Mouse (Mus musculus) kidney, embryonic 15.5 days (tissue): Measurements from ENCODE around the gene Ccdc47. TPM values are rescaled to one million over a fixed set of nuclear protein-coding genes. Genes with fewer than 3 reads are reported as not detected.
A peak's percentile ranks its signal among the peaks of the same experiment; 100 is the strongest.

Source experiments
- ATAC-seq: fragments of 200-750 bp; cut with Nextera tagmentation; replicated peaks from 2 replicates; pipeline ENCODE4 v1.8.0; 2017; ENCODE audit warnings: moderate TSS enrichment; ENCODE audit not compliant: low FRiP score
- H3K27ac ChIP-seq: fragments of 300-500 bp; sonication (generic); 2 replicates; pipeline ENCODE4 v1.5.1; 2015; ENCODE audit warnings: mild to moderate bottlenecking, inconsistent platforms
- H3K27me3 ChIP-seq: fragments of 300-500 bp; sonication (generic); 2 replicates; pipeline ENCODE4 v1.6.1; 2015; ENCODE audit warnings: inconsistent platforms
- H3K36me3 ChIP-seq: fragments of 300-500 bp; sonication (generic); 2 replicates; pipeline ENCODE4 v1.6.1; 2015; ENCODE audit warnings: inconsistent platforms
- H3K4me1 ChIP-seq: fragments of 300-500 bp; sonication (generic); 2 replicates; pipeline ENCODE4 v1.6.1; 2015; ENCODE audit warnings: inconsistent platforms
- H3K4me2 ChIP-seq: fragments of 300-500 bp; sonication (generic); 2 replicates; pipeline ENCODE4 v1.6.1; 2015; ENCODE audit warnings: moderate library complexity, mild to moderate bottlenecking, inconsistent platforms
- H3K4me3 ChIP-seq: fragments of 300-500 bp; sonication (generic); replicated peaks from 2 replicates; pipeline ENCODE4 v1.5.1; 2015; ENCODE audit warnings: mild to moderate bottlenecking, inconsistent platforms
- H3K9ac ChIP-seq: fragments of 300-500 bp; sonication (generic); 2 replicates; pipeline ENCODE4 v1.6.1; 2015; ENCODE audit warnings: mild to moderate bottlenecking, inconsistent platforms
- H3K9me3 ChIP-seq: fragments of 300-500 bp; sonication (generic); replicated peaks from 2 replicates; pipeline ENCODE4 v1.6.1; 2016; ENCODE audit warnings: inconsistent platforms
- WGBS: fragments of 180-500 bp; shearing (Covaris S2); methylation state at CpG from one replicate; pipeline ENCODE4 v1.1.7; 2015; ENCODE audit warnings: mixed read lengths; 5-methylcytosine and 5-hydroxymethylcytosine counted together
- polyA plus RNA-seq: library from polyadenylated mRNA; unstranded; fragments of >200 nt; fragmentation: Nextera tagmentation; extraction: Ambion mirVana; gene quantifications from 2 replicates; pipeline ENCODE4 v1.2.1, GENCODE M21; 2015

Ccdc47 gene
- polyA plus RNA-seq, 1 experiment from 2014 or later: 85.4 TPM

DNA sequence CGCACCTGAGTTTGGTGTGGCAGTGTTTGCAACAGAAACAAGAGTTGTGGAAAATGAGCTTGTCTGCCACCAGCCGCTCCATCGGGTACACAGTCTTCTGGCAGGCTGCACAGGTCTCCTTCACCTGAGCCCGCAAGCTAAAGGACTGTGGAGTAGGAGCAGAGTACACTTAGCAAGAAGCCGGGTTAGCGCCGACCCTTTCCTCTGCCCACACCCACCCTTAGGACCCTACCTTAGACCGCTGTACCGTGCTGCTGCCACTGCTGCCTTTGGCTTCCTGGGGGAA, 57.3 kb downstream of the Ccdc47 start:
- Histone ChIP-seq H3K27ac (peak overlapping the region; percentile 96), H3K9ac (peak overlapping the region; percentile 91), H3K36me3 (peaks cover 48% of the 10 kb centered on the region), H3K4me3 (peak overlapping the region; percentile 94), H3K4me1 (peaks cover 36% of the 10 kb centered on the region), H3K4me2 (peak overlapping the region; percentile 91), H3K27me3 (no peaks in the 10 kb centered on the region), H3K9me3 (no peaks in the 10 kb centered on the region)
- WGBS: 34% methylated on average over 9 of the region's 9 CpGs
- peak; percentile 14 for ATAC-seq

DNA sequence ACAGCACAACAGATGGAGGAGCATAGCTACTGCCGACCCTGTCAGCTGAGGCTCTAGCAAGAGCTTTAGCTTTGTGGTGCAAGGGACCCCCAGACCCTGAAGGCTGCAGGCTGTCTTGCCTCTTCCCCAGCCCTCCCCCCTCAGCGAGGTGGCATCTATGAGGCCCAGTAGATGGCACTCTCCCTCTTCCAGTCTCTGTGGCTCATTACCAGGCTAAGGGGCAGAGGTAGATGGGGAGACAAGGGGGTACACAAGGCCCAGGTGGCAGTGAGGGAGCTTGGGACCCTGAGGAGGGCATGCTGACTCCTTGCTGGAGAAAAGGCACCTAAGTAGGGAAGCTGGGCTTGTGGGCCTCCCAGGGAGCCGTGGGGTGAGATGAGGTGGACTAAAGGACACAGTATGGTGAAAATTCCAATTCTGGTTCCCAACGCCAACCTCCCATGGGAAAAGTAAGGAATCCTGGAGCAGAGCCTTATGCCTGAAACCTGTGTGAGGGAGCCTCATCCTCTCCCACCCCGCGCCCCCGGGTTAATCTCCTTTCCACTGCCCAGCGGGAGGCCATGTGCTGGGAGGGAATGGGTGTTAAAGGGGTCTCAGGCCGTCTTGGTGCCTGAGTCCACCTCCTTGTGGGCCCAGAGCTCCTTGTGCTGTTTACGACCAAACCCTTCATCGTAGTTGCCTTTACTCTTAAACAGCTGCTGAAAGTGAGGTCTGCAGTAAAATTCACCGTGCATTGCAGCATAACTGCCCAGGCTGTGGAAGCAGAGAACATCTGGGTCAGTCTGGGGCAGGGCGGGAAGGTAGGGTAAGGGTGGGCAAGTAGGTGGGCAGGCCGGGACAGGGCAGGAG, 57.8 kb downstream of the Ccdc47 start:
- 54% methylated on average over 14 of the region's 14 CpGs for WGBS
- no peaks in the 10 kb centered on the region for H3K9me3 ChIP-seq
- H3K27me3 ChIP-seq: no peaks in the 10 kb centered on the region
- peaks cover 49% of the 10 kb centered on the region for H3K36me3 ChIP-seq
- peaks cover 36% of the 10 kb centered on the region for H3K4me1 ChIP-seq
- H3K4me2 ChIP-seq: peak overlapping the region; percentile 91
- H3K4me3 ChIP-seq: peak overlapping the region; percentile 94
- H3K9ac ChIP-seq: peak overlapping the region; percentile 91
- ATAC-seq: no peak
- H3K27ac ChIP-seq: peak overlapping the region; percentile 96

DNA sequence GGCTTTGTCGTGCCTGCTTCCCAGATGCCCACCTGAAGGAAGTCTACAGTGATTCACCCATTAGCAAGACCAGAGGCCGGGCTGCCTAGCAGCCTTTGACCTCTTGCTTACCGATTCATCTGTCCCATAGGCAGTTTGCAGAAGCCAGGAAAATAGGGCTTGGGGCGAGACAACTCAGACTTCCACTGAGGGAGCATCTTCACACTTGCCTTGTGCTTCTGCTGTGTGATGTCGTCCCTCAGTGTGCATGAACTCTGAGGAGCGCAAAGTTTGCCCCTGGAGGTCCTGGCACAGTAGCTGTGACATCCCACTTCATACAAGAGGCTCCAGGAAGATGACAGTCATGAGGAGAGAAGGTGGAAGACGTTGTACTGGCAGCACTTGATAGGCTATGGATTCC, 59.0 kb downstream of the Ccdc47 start:
- no peak for ATAC-seq
- no peaks in the 10 kb centered on the region for H3K27me3 ChIP-seq
- no peaks in the 10 kb centered on the region for H3K9me3 ChIP-seq
- H3K27ac ChIP-seq: no peak overlapping the region
- WGBS: 84% methylated on average over 7 of the region's 7 CpGs
- no peak overlapping the region for H3K9ac ChIP-seq
- H3K4me1 ChIP-seq: peaks cover 36% of the 10 kb centered on the region
- peaks cover 60% of the 10 kb centered on the region for H3K36me3 ChIP-seq
- no peak overlapping the region for H3K4me3 ChIP-seq
- H3K4me2 ChIP-seq: no peak overlapping the region

DNA sequence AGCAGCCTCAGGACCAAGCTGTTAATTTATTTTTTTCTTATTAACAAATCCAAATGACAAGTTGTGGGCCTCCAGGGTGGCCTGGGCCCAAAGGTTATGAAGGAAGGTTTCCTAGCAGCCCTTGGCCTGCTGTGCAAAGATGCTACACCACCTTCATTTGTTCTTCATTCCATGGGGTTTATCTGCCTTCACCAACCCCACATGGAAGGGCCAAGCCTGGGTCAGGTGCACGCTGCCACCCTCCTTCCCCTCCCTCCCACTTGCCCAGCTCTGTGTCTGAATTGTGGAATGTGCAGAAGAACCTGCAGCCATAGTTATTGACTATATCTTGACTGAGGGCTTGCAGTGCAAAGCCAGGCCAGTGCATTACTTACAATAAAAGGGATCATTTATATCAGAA, 59.9 kb downstream of the Ccdc47 start:
- H3K9me3 ChIP-seq: no peaks in the 10 kb centered on the region
- no peak for ATAC-seq
- peaks cover 31% of the 10 kb centered on the region for H3K4me1 ChIP-seq
- no peak overlapping the region for H3K9ac ChIP-seq
- peaks cover 69% of the 10 kb centered on the region for H3K36me3 ChIP-seq
- H3K27me3 ChIP-seq: no peaks in the 10 kb centered on the region
- H3K27ac ChIP-seq: no peak overlapping the region
- H3K4me2 ChIP-seq: no peak overlapping the region
- H3K4me3 ChIP-seq: no peak overlapping the region
- 79% methylated on average over 1 of the region's 1 CpGs for WGBS

DNA sequence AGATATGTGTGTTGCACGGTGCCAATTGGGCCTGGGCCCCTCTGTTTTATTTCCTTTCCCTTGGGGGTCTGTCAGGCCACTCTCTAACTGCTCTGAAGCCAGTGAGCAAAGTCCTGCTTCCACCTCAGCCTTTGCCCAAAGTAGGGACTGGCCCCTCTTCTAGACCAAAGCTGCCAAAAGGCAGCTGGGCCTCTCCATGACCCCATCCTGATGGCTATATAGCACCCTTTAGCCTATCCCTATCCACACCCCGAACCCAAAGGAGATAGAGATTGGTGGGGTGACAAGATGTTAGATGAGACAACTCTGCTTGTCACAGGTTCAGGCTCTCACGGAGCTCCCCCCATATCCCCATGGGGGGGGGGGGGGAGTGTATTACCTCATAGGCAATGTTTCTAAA, 60.4 kb downstream of the Ccdc47 start:
- 55% methylated on average over 3 of the region's 3 CpGs for WGBS
- H3K4me2 ChIP-seq: no peak overlapping the region
- peaks cover 74% of the 10 kb centered on the region for H3K36me3 ChIP-seq
- H3K9me3 ChIP-seq: no peaks in the 10 kb centered on the region
- no peak overlapping the region for H3K27ac ChIP-seq
- no peak for ATAC-seq
- no peak overlapping the region for H3K4me3 ChIP-seq
- no peak overlapping the region for H3K9ac ChIP-seq
- H3K4me1 ChIP-seq: peaks cover 26% of the 10 kb centered on the region
- no peaks in the 10 kb centered on the region for H3K27me3 ChIP-seq

DNA sequence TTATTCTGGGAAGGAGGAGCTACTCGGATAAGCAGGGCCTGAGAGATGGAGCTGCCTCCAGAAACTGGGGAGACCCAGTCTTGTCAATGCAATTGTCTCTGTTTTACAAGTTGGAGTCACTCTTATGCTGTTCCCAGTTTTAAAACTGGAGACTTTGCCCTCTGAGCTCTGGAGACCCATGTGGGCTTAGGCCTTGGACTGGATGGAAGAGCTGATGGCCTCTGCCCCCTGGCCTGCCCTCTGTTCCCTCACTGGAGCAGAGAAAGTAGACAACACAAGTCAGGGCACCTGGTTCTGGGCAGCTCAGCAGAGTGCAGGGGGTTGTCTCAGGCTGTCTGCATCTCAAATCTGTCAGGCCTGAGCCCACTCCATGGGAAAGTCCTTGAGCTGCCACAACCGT, 61.4 kb downstream of the Ccdc47 start:
- Histone ChIP-seq H3K4me2 (no peak overlapping the region), H3K36me3 (peaks cover 84% of the 10 kb centered on the region)

DNA sequence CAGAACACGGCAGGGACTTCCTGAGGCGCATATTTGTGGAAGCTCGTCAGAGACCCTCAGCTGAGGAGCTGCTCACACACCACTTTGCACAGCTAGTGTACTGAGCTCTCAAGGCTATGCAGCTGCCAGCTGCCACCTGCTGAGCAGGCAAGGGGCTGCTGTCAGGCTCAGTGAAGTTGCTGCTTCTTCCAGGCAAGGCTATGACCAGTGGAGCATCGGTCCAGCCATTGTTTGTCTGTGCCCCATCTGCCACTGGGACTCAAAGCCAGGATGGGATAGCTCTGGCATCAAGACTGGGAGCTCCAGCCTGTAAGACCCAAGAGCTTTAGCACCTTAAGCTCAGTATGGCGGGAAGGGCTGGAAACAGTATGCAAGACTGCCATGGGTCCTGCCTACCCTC, 62.1 kb downstream of the Ccdc47 start:
- Histone ChIP-seq H3K4me1 (peaks cover 18% of the 10 kb centered on the region), H3K27me3 (no peaks in the 10 kb centered on the region), H3K27ac (no peak overlapping the region), H3K36me3 (peaks cover 90% of the 10 kb centered on the region), H3K4me3 (no peak overlapping the region), H3K9me3 (no peaks in the 10 kb centered on the region), H3K9ac (no peak overlapping the region), H3K4me2 (no peak overlapping the region)
- ATAC-seq: no peak
- 78% methylated on average over 5 of the region's 5 CpGs for WGBS

More for the DNA sequence above, 61.4 kb downstream of the Ccdc47 start:
- Histone ChIP-seq H3K9ac (no peak overlapping the region), H3K27ac (no peak overlapping the region), H3K9me3 (no peaks in the 10 kb centered on the region), H3K4me1 (peaks cover 23% of the 10 kb centered on the region), H3K4me3 (no peak overlapping the region), H3K27me3 (no peaks in the 10 kb centered on the region)
- ATAC-seq: no peak
- WGBS: 61% methylated on average over 2 of the region's 2 CpGs

DNA sequence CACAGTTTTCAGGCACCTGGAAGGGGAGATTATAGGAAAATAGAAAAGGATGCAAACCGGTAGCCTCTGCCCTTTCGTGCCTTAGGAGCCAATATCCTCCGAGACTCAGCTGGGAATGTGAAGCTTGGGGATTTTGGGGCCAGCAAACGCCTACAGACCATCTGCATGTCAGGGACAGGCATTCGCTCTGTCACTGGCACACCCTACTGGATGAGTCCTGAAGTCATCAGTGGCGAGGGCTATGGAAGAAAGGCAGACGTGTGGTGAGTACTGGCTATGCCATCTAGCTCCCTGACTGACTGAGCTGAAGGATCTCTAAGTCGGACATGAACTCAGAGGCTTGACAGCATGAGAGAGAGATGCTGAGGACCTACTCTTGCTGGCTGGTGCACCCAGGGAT, 64.0 kb downstream of the Ccdc47 start:
- H3K4me3 ChIP-seq: no peak overlapping the region
- no peak for ATAC-seq
- 83% methylated on average over 8 of the region's 8 CpGs for WGBS
- no peak overlapping the region for H3K4me2 ChIP-seq
- H3K36me3 ChIP-seq: peaks cover 99% of the 10 kb centered on the region
- H3K9ac ChIP-seq: no peak overlapping the region
- no peaks in the 10 kb centered on the region for H3K27me3 ChIP-seq
- 0 out of 2 replicates have a peak, but pooled peaks cover 4% of the 10 kb centered on the region for H3K4me1 ChIP-seq
- H3K27ac ChIP-seq: no peak overlapping the region
- H3K9me3 ChIP-seq: no peaks in the 10 kb centered on the region

DNA sequence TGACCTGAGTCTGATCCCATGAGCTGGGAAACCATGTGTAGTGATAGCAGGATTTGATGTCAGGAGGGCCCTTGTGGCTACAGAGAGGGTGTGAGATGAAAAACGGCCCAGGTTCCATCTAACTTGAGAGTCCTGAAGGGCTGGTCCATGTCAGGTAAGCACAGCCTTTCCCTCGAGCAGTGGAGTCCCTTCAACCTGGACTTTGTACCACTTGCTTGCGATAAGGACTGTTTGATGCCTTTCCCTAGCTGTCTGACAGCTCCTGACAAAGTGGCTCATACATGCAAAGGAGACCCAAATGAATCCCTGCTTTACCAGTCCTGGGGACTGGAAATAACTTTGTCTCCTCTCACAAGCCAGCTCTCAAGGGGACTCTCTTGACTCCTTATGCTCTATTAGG, 64.9 kb downstream of the Ccdc47 start:
- H3K4me2 ChIP-seq: no peak overlapping the region
- H3K4me3 ChIP-seq: no peak overlapping the region
- no peaks in the 10 kb centered on the region for H3K9me3 ChIP-seq
- no peak for ATAC-seq
- peaks cover 98% of the 10 kb centered on the region for H3K36me3 ChIP-seq
- 0 out of 2 replicates have a peak, but pooled peaks cover under 1% of the 10 kb centered on the region for H3K4me1 ChIP-seq
- H3K9ac ChIP-seq: no peak overlapping the region
- 90% methylated on average over 3 of the region's 3 CpGs for WGBS
- no peak overlapping the region for H3K27ac ChIP-seq
- no peaks in the 10 kb centered on the region for H3K27me3 ChIP-seq

Other genes starting within 250 kb of the Ccdc47 start
- 9.8 and 11.1 TPM in 2 replicates for gene Ace, start 248.4 kb downstream of the Ccdc47 start, polyA plus RNA-seq
- gene Ace3, start 221.7 kb downstream of the Ccdc47 start, polyA plus RNA-seq: not detected in 2 replicates
- 0.26 and 0.39 TPM in 2 replicates for gene Kcnh6, start 208.2 kb downstream of the Ccdc47 start, polyA plus RNA-seq
- gene Dcaf7, start 179.5 kb downstream of the Ccdc47 start, polyA plus RNA-seq: 62.9 and 67.4 TPM in 2 replicates
- gene Taco1, start 150.3 kb downstream of the Ccdc47 start, polyA plus RNA-seq: 11.4 and 12.1 TPM in 2 replicates
- 22.1 and 24.3 TPM in 2 replicates for gene Map3k3, start 131.7 kb downstream of the Ccdc47 start, polyA plus RNA-seq
- not detected in 2 replicates for gene Gm10840, start 55.5 kb downstream of the Ccdc47 start, polyA plus RNA-seq
- 201 and 217 TPM in 2 replicates for gene Limd2, start 55.5 kb downstream of the Ccdc47 start, polyA plus RNA-seq
- 28.6 and 31.5 TPM in 2 replicates for gene Strada, start 14.2 kb downstream of the Ccdc47 start, polyA plus RNA-seq
- 75.9 and 77.8 TPM in 2 replicates for gene Ddx42, start 582 bp upstream of the Ccdc47 start, polyA plus RNA-seq
- gene Ftsj3, start 39.7 kb upstream of the Ccdc47 start, polyA plus RNA-seq: 64.3 and 70.2 TPM in 2 replicates
- 303 and 306 TPM in 2 replicates for gene Psmc5, start 39.8 kb upstream of the Ccdc47 start, polyA plus RNA-seq
- 57.8 and 59.0 TPM in 2 replicates for gene Smarcd2, start 56.6 kb upstream of the Ccdc47 start, polyA plus RNA-seq
- 0.65 and 0.82 TPM in 2 replicates for gene Tcam1, start 60.3 kb upstream of the Ccdc47 start, polyA plus RNA-seq
- gene Gh, start 85.5 kb upstream of the Ccdc47 start, polyA plus RNA-seq: not detected in 2 replicates
- gene Cd79b, start 98.4 kb upstream of the Ccdc47 start, polyA plus RNA-seq: 6.8 and 7.3 TPM in 2 replicates
- gene Scn4a, start 136.9 kb upstream of the Ccdc47 start, polyA plus RNA-seq: 0.42 and 0.75 TPM in 2 replicates
- gene Prr29, start 149.1 kb upstream of the Ccdc47 start, polyA plus RNA-seq: 0.23 and 0.60 TPM in 2 replicates
- 68.9 and 75.5 TPM in 2 replicates for gene Icam2, start 171.7 kb upstream of the Ccdc47 start, polyA plus RNA-seq